Mouse (Mus musculus) MEL (cell line): Measurements from ENCODE around the gene Mecom. TPM values are rescaled to one million over a fixed set of nuclear protein-coding genes. Genes with fewer than 3 reads are reported as not detected.

ENCODE experiments used
- DNase-seq: peaks from one replicate; pipeline ENCODE4 v3.0.0; 2011; ENCODE audit warnings: low read depth, low spot score
- H3K27ac ChIP-seq: 2 replicates; pipeline ENCODE4 v1.5.1; 2012; ENCODE audit warnings: low read depth, mild to moderate bottlenecking, control low read depth, low read length, moderate library complexity; ENCODE audit not compliant: control insufficient read depth
- H3K27me3 ChIP-seq, 2 experiments: fragments of 150-350 bp in 1 of 2; sonication (generic) in 1 of 2; 2 replicates each; pipeline ENCODE4 v1.6.1; 2012; ENCODE audit warnings: low read length in 2 of 2, mild to moderate bottlenecking in 2 of 2, improper control_type of control experiment in 1 of 2, moderate library complexity in 1 of 2; ENCODE audit not compliant: insufficient read depth in 2 of 2, control insufficient read depth in 1 of 2
- H3K36me3 ChIP-seq, 2 experiments: 2 replicates each; pipeline ENCODE4 v1.6.1; 2012 to 2014; ENCODE audit warnings: low read length in 2 of 2, improper control_type of control experiment in 1 of 2, inconsistent platforms in 1 of 2, mild to moderate bottlenecking in 1 of 2; ENCODE audit not compliant: insufficient read depth in 2 of 2, control insufficient read depth in 1 of 2
- H3K4me1 ChIP-seq, 2 experiments: fragments of 150-350 bp in 1 of 2; sonication (generic) in 1 of 2; 2 replicates each; pipeline ENCODE4 v1.6.1; 2012; ENCODE audit warnings: low read length in 2 of 2, improper control_type of control experiment in 1 of 2, mild to moderate bottlenecking in 1 of 2; ENCODE audit not compliant: insufficient read depth in 2 of 2, control insufficient read depth in 1 of 2
- H3K4me3 ChIP-seq, 2 experiments: fragments of 150-350 bp in 1 of 2; sonication (generic) in 1 of 2; 2 replicates each; pipeline ENCODE4 v1.5.1; 2012; ENCODE audit warnings: low read depth in 2 of 2, low read length in 2 of 2, mild to moderate bottlenecking in 2 of 2, moderate library complexity in 2 of 2, control low read depth in 1 of 2, improper control_type of control experiment in 1 of 2; ENCODE audit not compliant: control insufficient read depth in 1 of 2, insufficient read depth in 1 of 2
- H3K79me2 ChIP-seq: 2 replicates; pipeline ENCODE4 v1.6.1; 2012; ENCODE audit warnings: mild to moderate bottlenecking, low read length, moderate library complexity; ENCODE audit not compliant: control insufficient read depth, poor library complexity, insufficient read depth
- H3K9ac ChIP-seq: 2 replicates; pipeline ENCODE4 v1.6.1; 2012; ENCODE audit warnings: low read depth, mild to moderate bottlenecking, control low read depth, low read length, moderate library complexity; ENCODE audit not compliant: control insufficient read depth, poor library complexity, severe bottlenecking
- H3K9me3 ChIP-seq: fragments of 150-350 bp; sonication (generic); replicated peaks from 2 replicates; pipeline ENCODE4 v1.6.1; 2012; ENCODE audit warnings: mild to moderate bottlenecking, low read length, improper control_type of control experiment, moderate library complexity; ENCODE audit not compliant: insufficient read depth
- CHD1 ChIP-seq: IDR thresholded peaks from 2 replicates; pipeline ENCODE4 v1.6.1; 2012; ENCODE audit warnings: low read depth, mild to moderate bottlenecking, inconsistent platforms, low read length, improper control_type of control experiment
- CHD2 ChIP-seq: IDR thresholded peaks from 2 replicates; pipeline ENCODE4 v1.6.1; 2011; ENCODE audit warnings: low read length, improper control_type of control experiment
- EP300 ChIP-seq, 2 experiments: IDR thresholded peaks; 2 replicates each; pipeline ENCODE4 v1.6.1; 2011; ENCODE audit warnings: improper control_type of control experiment in 2 of 2, low read length in 2 of 2, low read depth in 1 of 2, mild to moderate bottlenecking in 1 of 2
- GABPA ChIP-seq: IDR thresholded peaks from 2 replicates; pipeline ENCODE4 v1.6.1; 2012; ENCODE audit warnings: low read depth, mild to moderate bottlenecking, inconsistent platforms, low read length, improper control_type of control experiment, moderate library complexity
- JUND ChIP-seq: IDR thresholded peaks from 2 replicates; pipeline ENCODE4 v1.6.1; 2011; ENCODE audit warnings: low read depth, mild to moderate bottlenecking, improper control_type of control experiment, low read length
- KAT2A ChIP-seq: conservative IDR thresholded peaks from 2 replicates; pipeline ENCODE4 v1.6.1; 2012; ENCODE audit warnings: low read depth, low read length, improper control_type of control experiment, inconsistent platforms
- MAFK ChIP-seq: IDR thresholded peaks from 2 replicates; pipeline ENCODE4 v1.6.1; 2011; ENCODE audit warnings: low read depth, mild to moderate bottlenecking, low read length, improper control_type of control experiment, borderline replicate concordance
- MAX ChIP-seq: IDR thresholded peaks from 2 replicates; pipeline ENCODE4 v1.6.1; 2011; ENCODE audit warnings: low read length, improper control_type of control experiment
- MAZ ChIP-seq: IDR thresholded peaks from 2 replicates; pipeline ENCODE4 v1.6.1; 2012; ENCODE audit warnings: low read depth, mild to moderate bottlenecking, inconsistent platforms, low read length, improper control_type of control experiment
- MYB ChIP-seq: IDR thresholded peaks from 2 replicates; pipeline ENCODE4 v1.6.1; 2011; ENCODE audit warnings: mild to moderate bottlenecking, low read depth, low read length, improper control_type of control experiment
- MYC ChIP-seq: IDR thresholded peaks from 2 replicates; pipeline ENCODE4 v1.6.1; 2011; ENCODE audit warnings: low read depth, mild to moderate bottlenecking, low read length, improper control_type of control experiment, moderate library complexity
- NRF1 ChIP-seq: IDR thresholded peaks from 2 replicates; pipeline ENCODE4 v1.6.1; 2014; ENCODE audit warnings: low read depth, mild to moderate bottlenecking, inconsistent platforms, low read length, improper control_type of control experiment, moderate library complexity; ENCODE audit not compliant: poor library complexity, insufficient read depth, severe bottlenecking
- SIN3A ChIP-seq: IDR thresholded peaks from 2 replicates; pipeline ENCODE4 v1.6.1; 2012; ENCODE audit warnings: low read length, improper control_type of control experiment, inconsistent platforms
- TBP ChIP-seq: IDR thresholded peaks from 2 replicates; pipeline ENCODE4 v1.8.0; 2011; ENCODE audit warnings: low read depth, low read length, improper control_type of control experiment
- TCF12 ChIP-seq: IDR thresholded peaks from 2 replicates; pipeline ENCODE4 v1.6.1; 2014; ENCODE audit warnings: low read depth, mild to moderate bottlenecking, inconsistent platforms, low read length, improper control_type of control experiment, moderate library complexity
- UBTF ChIP-seq: IDR thresholded peaks from 2 replicates; pipeline ENCODE4 v1.6.1; 2012; ENCODE audit warnings: low read depth, mild to moderate bottlenecking, inconsistent platforms, low read length, improper control_type of control experiment, moderate library complexity, borderline replicate concordance; ENCODE audit not compliant: insufficient read depth
- USF1 ChIP-seq: IDR thresholded peaks from 2 replicates; pipeline ENCODE4 v1.6.1; 2014; ENCODE audit warnings: low read depth, mild to moderate bottlenecking, inconsistent platforms, low read length, improper control_type of control experiment, moderate library complexity
- ZC3H11A ChIP-seq: IDR thresholded peaks from 2 replicates; pipeline ENCODE4 v1.6.1; 2012; ENCODE audit warnings: low read depth, mild to moderate bottlenecking, inconsistent platforms, low read length, improper control_type of control experiment
- ZKSCAN1 ChIP-seq: IDR thresholded peaks from 2 replicates; pipeline ENCODE4 v1.6.1; 2012; ENCODE audit warnings: low read depth, mild to moderate bottlenecking, inconsistent platforms, low read length, improper control_type of control experiment, moderate library complexity
- ZMIZ1 ChIP-seq: IDR thresholded peaks from 2 replicates; pipeline ENCODE4 v1.6.1; 2012; ENCODE audit warnings: low read depth, mild to moderate bottlenecking, inconsistent platforms, low read length, improper control_type of control experiment, moderate library complexity
- polyA plus RNA-seq, 2 experiments: library from polyadenylated mRNA; stranded (reverse) in 1 of 2; unstranded in 1 of 2; fragments of >175 nt in 1 of 2; fragments of >200 nt in 1 of 2; gene quantifications; 2 replicates each; pipeline versions ENCODE4 v1.2.1 to v1.2.4; 2012; ENCODE audit warnings: low replicate concordance in 2 of 2, low read depth in 1 of 2; ENCODE audit not compliant: insufficient read length in 2 of 2, insufficient read depth in 1 of 2, missing spikeins in 1 of 2
- total RNA-seq: library from RNA; depleted of rRNA; stranded (reverse); fragments of 300-350 nt; gene quantifications from 2 replicates; pipeline ENCODE4 v1.2.3, GENCODE M21; 2012

Gene Mecom
- total and polyA plus RNA-seq, 3 experiments: 0.04 TPM; not detected in 2

GRCm38 (mm10) chr3:30258421-30258820 lies 289.4 kb downstream of the Mecom start:
- DNase-seq: no peak
- Histone ChIP-seq H3K27ac (no peak overlapping the region), H3K27me3 (no peaks in the 10 kb centered on the region), H3K79me2 (no peaks in the 10 kb centered on the region), H3K4me3 (no peak overlapping the region), H3K4me1 (no peaks in the 10 kb centered on the region), H3K9me3 (no peaks in the 10 kb centered on the region), H3K36me3 (no peaks in the 10 kb centered on the region), H3K9ac (no peak overlapping the region)
- TF ChIP-seq MAX: no peak
- TF ChIP-seq USF1: no peak
- TF ChIP-seq MAFK: no peak
- TF ChIP-seq SIN3A: no peak
- TF ChIP-seq TCF12: no peak
- no peak for TF ChIP-seq MYC
- no peak for TF ChIP-seq MYB
- TF ChIP-seq UBTF: no peak
- no peak for TF ChIP-seq EP300 (IDR thresholded peaks at IDR 0.05; ENCODE audit: low read depth in 1 of 2, low read length in 2 of 2)
- TF ChIP-seq GABPA: no peak
- no peak for TF ChIP-seq CHD1
- no peak for TF ChIP-seq NRF1
- no peak for TF ChIP-seq TBP
- no peak for TF ChIP-seq ZC3H11A
- TF ChIP-seq MAZ: no peak
- TF ChIP-seq CHD2: no peak
- no peak for TF ChIP-seq KAT2A
- TF ChIP-seq ZMIZ1: no peak

GRCm38 (mm10) chr3:30257776-30258175 lies 290.0 kb downstream of the Mecom start:
- no peak overlapping the region for H3K27ac ChIP-seq
- no peaks in the 10 kb centered on the region for H3K27me3 ChIP-seq
- H3K4me1 ChIP-seq: no peaks in the 10 kb centered on the region
- no peaks in the 10 kb centered on the region for H3K79me2 ChIP-seq
- no peaks in the 10 kb centered on the region for H3K9me3 ChIP-seq
- no peaks in the 10 kb centered on the region for H3K36me3 ChIP-seq
- no peak overlapping the region for H3K4me3 ChIP-seq
- H3K9ac ChIP-seq: no peak overlapping the region
- DNase-seq: no peak
- no peak for TF ChIP-seq ZKSCAN1
- no peak for TF ChIP-seq JUND
- TF ChIP-seq CHD2: no peak
- TF ChIP-seq MAZ: no peak
- TF ChIP-seq MYB: no peak
- no peak for TF ChIP-seq ZC3H11A
- TF ChIP-seq MAX: no peak
- no peak for TF ChIP-seq NRF1
